In the genomic region with DNA sequence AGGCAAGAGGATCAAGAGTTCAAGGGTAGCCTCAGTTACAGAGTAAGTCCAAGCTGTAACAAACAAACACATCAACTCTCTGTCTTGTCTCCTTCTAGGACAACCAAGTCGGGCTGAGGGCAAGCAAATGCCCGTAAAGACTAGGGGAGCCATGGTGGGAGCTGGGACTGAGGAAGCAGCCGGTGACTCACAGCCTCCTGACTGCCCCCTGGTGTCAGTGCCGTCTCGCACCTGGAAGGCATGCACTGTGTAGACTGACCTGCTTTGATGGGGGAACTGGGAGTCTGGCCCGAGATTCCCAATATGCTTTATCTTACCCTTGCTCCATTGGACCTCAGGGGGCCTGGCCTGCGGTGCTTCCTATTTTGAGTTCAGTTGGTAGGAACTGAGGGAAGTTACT, we compare ENCODE assay signal across 9 mouse cellular contexts. TPM values are rescaled to one million over a fixed set of nuclear protein-coding genes. Genes with fewer than 3 reads are reported as not detected.
DNase-seq lines count a peak whose midpoint lies in the region; ATAC-seq and TF ChIP-seq lines count a peak whose summit lies in the region.
"Had no signal": no experiment of that assay in that cellular context is flagged by ENCODE, and none has a peak within 500 bp of the region (broad histone marks: within the 10 kb centered on the region; RNA-seq: fewer than 3 reads in every experiment).

No protein-coding gene starts in this region.

- H3K9ac ChIP-seq in heart, adult 2 months (ENCODE audit: low read depth, low read length) = no peak overlapping the region
- no peak overlapping the region for H3K9ac ChIP-seq in kidney, postnatal 0 days (ENCODE audit: low read depth, low read length)

- no peak for TF ChIP-seq POLR2A in heart, adult 2 months (IDR thresholded peaks at IDR 0.05; ENCODE audit: insufficient read depth, low read depth, low read length)

- H3K27ac ChIP-seq in heart, adult 2 months = no peak overlapping the region
- H3K27ac ChIP-seq in heart, embryonic 10.5 days = no peak overlapping the region
- H3K27ac ChIP-seq in kidney, postnatal 0 days = no peak overlapping the region
- no peak overlapping the region for H3K27ac ChIP-seq in midbrain, embryonic 10.5 days (replicated peaks)
- H3K27ac ChIP-seq: limb, embryonic 13.5 days had no signal

- TF ChIP-seq EP300 in heart, adult 2 months (IDR thresholded peaks at IDR 0.05; ENCODE audit: insufficient read depth, low read depth, low read length) = no peak

- H3K27me3 ChIP-seq in heart, adult 2 months (ENCODE audit: control insufficient read depth, insufficient read depth, low read length) = no peaks in the 10 kb centered on the region
- peaks cover 17% of the 10 kb centered on the region; the same call in 1 of the 2 replicates for H3K27me3 ChIP-seq in heart, embryonic 10.5 days (ENCODE audit: insufficient read depth, poor library complexity, severe bottlenecking)
- H3K27me3 ChIP-seq in kidney, postnatal 0 days (ENCODE audit: insufficient read depth, low read length) = no peaks in the 10 kb centered on the region
- H3K27me3 ChIP-seq in splenic B cell, adult 2 months (ENCODE audit: control insufficient read depth, insufficient read depth, low read length, poor library complexity, severe bottlenecking) = no peaks in the 10 kb centered on the region
- H3K27me3 ChIP-seq in midbrain, embryonic 10.5 days (ENCODE audit: low read depth, poor library complexity, severe bottlenecking) = no peaks in the 10 kb centered on the region
- H3K27me3 ChIP-seq: limb, embryonic 13.5 days had no signal

- peaks cover 4% of the 10 kb centered on the region for H3K4me1 ChIP-seq in heart, adult 2 months (ENCODE audit: control insufficient read depth, insufficient read depth, low read length)
- peaks cover 55% of the 10 kb centered on the region for H3K4me1 ChIP-seq in heart, embryonic 10.5 days
- H3K4me1 ChIP-seq in kidney, postnatal 0 days (replicated peaks; ENCODE audit: insufficient read depth, low read length) = no peaks in the 10 kb centered on the region
- H3K4me1 ChIP-seq in midbrain, embryonic 10.5 days = peaks cover 51% of the 10 kb centered on the region

- 0 out of 2 replicates have a peak, but pooled peaks have one; percentile 60 for ATAC-seq in kidney, postnatal 0 days (replicated peaks; ENCODE audit: low FRiP score, low read depth)

- H3K36me3 ChIP-seq in heart, adult 2 months (ENCODE audit: control insufficient read depth, insufficient read depth, low read length) = no peaks in the 10 kb centered on the region
- H3K36me3 ChIP-seq in heart, embryonic 10.5 days = no peaks in the 10 kb centered on the region
- H3K36me3 ChIP-seq in kidney, postnatal 0 days (ENCODE audit: insufficient read depth, low read length) = no peaks in the 10 kb centered on the region
- no peaks in the 10 kb centered on the region for H3K36me3 ChIP-seq in splenic B cell, adult 2 months (ENCODE audit: control insufficient read depth, insufficient read depth, low read length, poor library complexity, severe bottlenecking)
- no peaks in the 10 kb centered on the region for H3K36me3 ChIP-seq in midbrain, embryonic 10.5 days
- H3K36me3 ChIP-seq: limb, embryonic 13.5 days had no signal

- no peaks in the 10 kb centered on the region for H3K9me3 ChIP-seq in heart, embryonic 10.5 days
- H3K9me3 ChIP-seq in kidney, postnatal 0 days (replicated peaks; ENCODE audit: low read length) = no peaks in the 10 kb centered on the region
- no peaks in the 10 kb centered on the region for H3K9me3 ChIP-seq in midbrain, embryonic 10.5 days (replicated peaks)
- H3K9me3 ChIP-seq: limb, embryonic 13.5 days had no signal

- TF ChIP-seq CTCF in heart, adult 2 months (IDR thresholded peaks at IDR 0.05) = peak; percentile 57
- peak; percentile 67 for TF ChIP-seq CTCF in kidney, postnatal 0 days (IDR thresholded peaks at IDR 0.05; ENCODE audit: low read depth)

- H3K4me3 ChIP-seq in heart, adult 2 months = no peak overlapping the region
- H3K4me3 ChIP-seq in heart, embryonic 10.5 days = no peak overlapping the region
- no peak overlapping the region for H3K4me3 ChIP-seq in kidney, postnatal 0 days (replicated peaks; ENCODE audit: low read depth, low read length)
- no peak overlapping the region for H3K4me3 ChIP-seq in midbrain, embryonic 10.5 days
- H3K4me3 ChIP-seq: limb, embryonic 13.5 days had no signal

- intact Hi-C loops in heart, adult 2 months (cut with DNase I) = no loop called here

- 44% methylated on average over 7 of the region's 7 CpGs for WGBS in heart, adult 2 months
- WGBS in heart, embryonic 10.5 days = 29% methylated on average over 7 of the region's 7 CpGs
- WGBS in kidney, postnatal 0 days = 38% methylated on average over 7 of the region's 7 CpGs
- 33% methylated on average over 7 of the region's 7 CpGs for WGBS in midbrain, embryonic 10.5 days

- no peak overlapping the region for H3K4me2 ChIP-seq in kidney, postnatal 0 days (ENCODE audit: low read length)
- H3K4me2 ChIP-seq: limb, embryonic 13.5 days had no signal

- peak in 1 of 2 experiments; percentile 42 for DNase-seq in heart, adult 2 months
- no peak for DNase-seq in heart, embryonic 10.5 days (ENCODE audit: low spot score)
- DNase-seq in B cell, adult 2 months = peak; percentile 46 to 48
- peak; percentile 39 for DNase-seq in brain, adult 2 months (ENCODE audit: low read depth, low spot score)
- DNase-seq in kidney, postnatal 0 days (ENCODE audit: low spot score) = peak; percentile 57
- peak; percentile 48 for DNase-seq in splenic B cell, adult 2 months (ENCODE audit: low read depth, low spot score)
- DNase-seq in midbrain, embryonic 10.5 days (ENCODE audit: low spot score) = no peak
- no peak for DNase-seq in layer of hippocampus, adult 8-10 months (ENCODE audit: low spot score in 2 of 2)

- no peaks in the 10 kb centered on the region for H3K79me2 ChIP-seq in heart, adult 2 months (replicated peaks; ENCODE audit: control insufficient read depth, insufficient read depth, low read length)

RNA-seq across cellular contexts. Expression of gene Actl11, which starts 5.2 kb away (rescaled TPM):
- total RNA-seq in heart, adult 2 months (2021) = not detected
- 0.09 and 0.14 TPM in 2 replicates for polyA plus RNA-seq in heart, adult 2 months (2012; rRNA removed)
- not detected in 2 replicates for polyA plus RNA-seq in heart, embryonic 10.5 days (2016; fragmentation: Nextera tagmentation; extraction: Ambion mirVana)
- polyA plus RNA-seq in kidney, postnatal 0 days (2015; fragmentation: Nextera tagmentation; extraction: Ambion mirVana) = not detected in 2 replicates
- polyA plus RNA-seq in midbrain, embryonic 10.5 days (2016; fragmentation: Nextera tagmentation; extraction: Ambion mirVana) = not detected in 2 replicates
- not detected for total RNA-seq in layer of hippocampus, adult 8-10 months (2022)
- polyA plus RNA-seq: limb, embryonic 13.5 days had no signal

RNA-seq across cellular contexts. Expression of gene Camkv, which starts 12.5 kb away (rescaled TPM):
- not detected for total RNA-seq in heart, adult 2 months (2021)
- polyA plus RNA-seq in heart, adult 2 months (2012; rRNA removed) = 0.02 and 0.06 TPM in 2 replicates
- polyA plus RNA-seq in heart, embryonic 10.5 days (2016; fragmentation: Nextera tagmentation; extraction: Ambion mirVana) = 0.79 and 2.3 TPM in 2 replicates
- 0.95 and 1.3 TPM in 2 replicates for polyA plus RNA-seq in kidney, postnatal 0 days (2015; fragmentation: Nextera tagmentation; extraction: Ambion mirVana)
- polyA plus RNA-seq in midbrain, embryonic 10.5 days (2016; fragmentation: Nextera tagmentation; extraction: Ambion mirVana) = 20.9 and 23.0 TPM in 2 replicates
- total RNA-seq in layer of hippocampus, adult 8-10 months (2022) = 100 to 1,000 TPM; 470 to 535 (median 505) TPM

RNA-seq across cellular contexts. Expression of gene Mst1r, which starts 16.3 kb away (rescaled TPM):
- total RNA-seq in heart, adult 2 months (2021) = 1 to 10 TPM; 3.1 to 3.3 TPM
- polyA plus RNA-seq in heart, adult 2 months (2012; rRNA removed) = 11.3 and 12.5 TPM in 2 replicates
- 3.8 and 4.1 TPM in 2 replicates for polyA plus RNA-seq in heart, embryonic 10.5 days (2016; fragmentation: Nextera tagmentation; extraction: Ambion mirVana)
- polyA plus RNA-seq in kidney, postnatal 0 days (2015; fragmentation: Nextera tagmentation; extraction: Ambion mirVana) = 1.1 and 1.4 TPM in 2 replicates
- polyA plus RNA-seq in midbrain, embryonic 10.5 days (2016; fragmentation: Nextera tagmentation; extraction: Ambion mirVana) = 0.78 and 0.79 TPM in 2 replicates
- 1 to 10 TPM; 1.5 to 3.9 (median 2.5) TPM for total RNA-seq in layer of hippocampus, adult 8-10 months (2022)

RNA-seq across cellular contexts. Expression of gene Traip, which starts 26.9 kb away (rescaled TPM):
- 1 to 10 TPM in 1 of 2 experiments, under 1 TPM in 1; 0.70 to 1.2 TPM for total RNA-seq in heart, adult 2 months (2021)
- polyA plus RNA-seq in heart, adult 2 months (2012; rRNA removed) = 0.20 and 0.37 TPM in 2 replicates
- 18.7 and 30.8 TPM in 2 replicates for polyA plus RNA-seq in heart, embryonic 10.5 days (2016; fragmentation: Nextera tagmentation; extraction: Ambion mirVana)
- 10.0 and 10.2 TPM in 2 replicates for polyA plus RNA-seq in kidney, postnatal 0 days (2015; fragmentation: Nextera tagmentation; extraction: Ambion mirVana)
- 35.8 and 41.7 TPM in 2 replicates for polyA plus RNA-seq in midbrain, embryonic 10.5 days (2016; fragmentation: Nextera tagmentation; extraction: Ambion mirVana)
- 10 to 100 TPM; 15.2 to 26.6 (median 19.9) TPM for total RNA-seq in layer of hippocampus, adult 8-10 months (2022)

RNA-seq across cellular contexts. Expression of gene Mon1a, which starts 35.1 kb away (rescaled TPM):
- total RNA-seq in heart, adult 2 months (2021) = 10 to 100 TPM; 11.0 to 11.2 TPM
- 15.1 and 16.0 TPM in 2 replicates for polyA plus RNA-seq in heart, adult 2 months (2012; rRNA removed)
- 10.7 and 10.8 TPM in 2 replicates for polyA plus RNA-seq in heart, embryonic 10.5 days (2016; fragmentation: Nextera tagmentation; extraction: Ambion mirVana)
- 11.1 and 12.7 TPM in 2 replicates for polyA plus RNA-seq in kidney, postnatal 0 days (2015; fragmentation: Nextera tagmentation; extraction: Ambion mirVana)
- polyA plus RNA-seq in midbrain, embryonic 10.5 days (2016; fragmentation: Nextera tagmentation; extraction: Ambion mirVana) = 11.6 and 15.3 TPM in 2 replicates
- total RNA-seq in layer of hippocampus, adult 8-10 months (2022) = 10 to 100 TPM; 21.0 to 30.2 (median 27.2) TPM

Comparison
In these comparisons a context has a peak if more than half of its experiments do, and no peak if none do; other contexts are left out.
1. DNase-seq: peak in B cell, adult 2 months (2 of 2), brain, adult 2 months (single experiment), kidney, postnatal 0 days (single experiment) and splenic B cell, adult 2 months (single experiment); none in heart, embryonic 10.5 days (single experiment), midbrain, embryonic 10.5 days (single experiment) and layer of hippocampus, adult 8-10 months (0 of 2).